Mouse (Mus musculus): ENCODE results near the gene Pgp. TPM values are rescaled to one million over a fixed set of nuclear protein-coding genes. Genes with fewer than 3 reads are reported as not detected.

Gene Pgp
- total RNA-seq, 2 experiments from 2014 or later, result 50.7 to 54.6 TPM

DNA sequence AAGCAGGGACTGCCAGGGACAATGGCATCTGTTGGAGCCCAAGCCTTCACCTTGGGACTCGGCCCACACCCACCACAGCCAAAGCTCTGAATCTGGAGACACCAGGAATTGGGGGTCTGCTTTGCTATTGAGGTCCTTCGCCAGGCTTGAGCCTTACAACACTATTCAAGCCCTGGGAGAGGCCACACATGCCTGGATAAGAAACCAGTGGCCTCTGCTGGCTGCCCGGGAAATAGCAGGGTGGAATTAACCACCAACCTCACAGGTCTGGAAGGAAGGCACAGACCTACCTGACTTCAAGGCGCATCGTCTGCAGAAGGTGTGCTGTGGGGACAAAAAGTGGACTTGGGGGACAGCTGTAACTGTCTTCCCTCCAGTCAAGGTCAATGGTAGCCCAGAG lies 43.4 kb downstream of the Pgp start:
- no peak for DNase-seq
- intact Hi-C loops (cut with DNase I), result no loop called here

DNA sequence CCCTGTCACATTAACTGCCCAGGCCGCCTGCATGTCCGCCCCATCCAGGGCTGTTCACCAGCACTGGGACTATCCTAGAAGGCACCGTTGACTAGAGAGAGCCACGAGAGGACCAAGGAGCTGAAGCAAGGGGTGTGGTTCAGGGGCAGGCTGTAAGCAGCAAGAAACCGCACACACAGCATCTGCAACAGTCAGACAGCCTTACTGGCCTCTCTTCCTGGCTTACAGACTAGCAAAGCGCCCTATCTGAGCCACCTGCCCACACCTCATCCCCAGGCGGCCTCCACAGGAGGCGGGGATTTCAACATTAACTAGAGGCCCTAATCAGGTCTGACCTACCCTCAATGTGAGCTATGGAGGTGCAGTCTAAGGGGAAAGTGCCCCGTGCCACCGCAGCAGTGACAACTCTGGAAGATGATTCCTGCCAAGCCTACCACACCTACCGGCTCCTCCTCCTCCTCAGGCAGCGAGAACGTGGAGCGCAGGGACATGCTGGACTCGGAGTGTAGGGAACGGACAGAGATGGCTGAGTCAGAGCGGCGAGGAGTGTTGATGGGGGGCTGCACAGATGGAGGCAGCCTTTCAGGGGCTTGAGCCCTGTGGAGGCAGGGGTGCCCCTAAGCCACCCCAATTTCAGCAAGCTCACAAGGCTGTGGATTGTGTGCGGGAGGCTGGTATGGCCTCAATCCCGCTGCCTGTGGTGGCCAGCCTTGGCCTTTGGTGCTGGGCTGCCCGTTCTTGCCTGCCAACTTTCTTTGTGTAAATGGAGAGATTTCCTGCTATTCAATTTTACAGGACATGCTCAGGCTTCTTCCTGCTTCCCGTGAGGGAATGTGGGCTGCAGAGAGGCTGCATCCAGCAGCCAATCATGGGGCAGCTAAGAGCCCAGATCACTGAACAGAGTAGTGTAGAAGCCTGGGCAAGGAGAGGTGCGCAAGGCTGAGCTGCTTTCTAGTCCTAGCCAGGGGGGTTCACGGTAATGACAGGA lies 44.4 kb downstream of the Pgp start:
- intact Hi-C loops (cut with DNase I), result no loop called here
- no peak for DNase-seq

DNA sequence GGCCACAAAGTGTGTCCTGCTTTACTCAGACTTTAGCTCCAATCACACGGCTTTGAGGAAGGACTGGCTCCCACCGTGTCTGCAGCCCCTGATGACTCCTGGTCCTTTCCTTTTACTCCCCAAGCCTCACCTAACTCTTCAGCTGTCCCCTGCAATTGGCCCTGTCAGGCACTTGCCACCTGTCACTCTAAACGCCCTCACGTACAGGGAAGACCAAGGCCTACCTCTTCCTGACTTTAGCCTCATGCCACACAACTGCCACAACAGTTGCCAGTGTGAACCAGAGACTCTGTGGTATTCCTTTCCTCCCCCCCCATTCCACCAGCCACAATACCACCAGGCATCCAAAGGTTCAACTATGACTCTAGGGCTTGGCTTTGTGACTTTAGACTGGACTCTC lies 50.3 kb downstream of the Pgp start:
- intact Hi-C loops (cut with DNase I), result no loop called here
- DNase-seq, result no peak

Other genes with a start within 250 kb of the Pgp start
- 1 to 10 TPM in 1 of 2 experiments, under 1 TPM in 1; 0.96 to 1.1 TPM for gene Tedc2, start 249.5 kb upstream of the Pgp start, total RNA-seq (2021)
- 1 to 10 TPM in 1 of 2 experiments, under 1 TPM in 1; 0.91 to 1.1 TPM for gene Ccnf, start 218.9 kb upstream of the Pgp start, total RNA-seq (2021)
- not detected for gene Abca17, start 119.3 kb upstream of the Pgp start, total RNA-seq (2021)
- 1 to 10 TPM; 6.5 to 7.4 TPM for gene Abca3, start 118.4 kb upstream of the Pgp start, total RNA-seq (2021)
- 10 to 100 TPM; 41.7 to 48.3 TPM for gene Rnps1, start 55.8 kb upstream of the Pgp start, total RNA-seq (2021)
- 100 to 1,000 TPM; 129 to 179 TPM for gene Eci1, start 43.8 kb upstream of the Pgp start, total RNA-seq (2021)
- gene Dnase1l2, start 27.3 kb upstream of the Pgp start, total RNA-seq (2021), result under 1 TPM; 0.49 to 0.99 TPM
- 10 to 100 TPM in 1 of 2 experiments, 1 to 10 TPM in 1; 9.5 to 11.7 TPM for gene E4f1, start 79 bp upstream of the Pgp start, total RNA-seq (2021)
- gene Bricd5, start 3.5 kb downstream of the Pgp start, total RNA-seq (2021), result under 1 TPM in 1 of 2 experiments, not detected in 1; 0.26 TPM
- gene Mlst8, start 8.7 kb downstream of the Pgp start, total RNA-seq (2021), result 10 to 100 TPM; 11.9 to 12.1 TPM
- gene Caskin1, start 18.2 kb downstream of the Pgp start, total RNA-seq (2021), result under 1 TPM; 0.05 TPM
- gene Traf7, start 57.5 kb downstream of the Pgp start, total RNA-seq (2021), result 10 to 100 TPM; 23.7 to 30.2 TPM
- under 1 TPM in 1 of 2 experiments, not detected in 1; 0.20 TPM for gene Rab26, start 63.8 kb downstream of the Pgp start, total RNA-seq (2021)
- gene Pkd1, start 79.4 kb downstream of the Pgp start, total RNA-seq (2021), result 10 to 100 TPM; 19.8 to 20.3 TPM
- gene Tsc2, start 162.2 kb downstream of the Pgp start, total RNA-seq (2021), result 10 to 100 TPM; 74.9 to 76.8 TPM
- gene Nthl1, start 162.3 kb downstream of the Pgp start, total RNA-seq (2021), result 1 to 10 TPM; 2.3 TPM
- 10 to 100 TPM; 27.1 to 36.9 TPM for gene Slc9a3r2, start 179.9 kb downstream of the Pgp start, total RNA-seq (2021)
- not detected for gene Npw, start 188.1 kb downstream of the Pgp start, total RNA-seq (2021)
- gene Zfp598, start 199.3 kb downstream of the Pgp start, total RNA-seq (2021), result 10 to 100 TPM; 18.0 to 18.5 TPM
- gene Syngr3, start 219.6 kb downstream of the Pgp start, total RNA-seq (2021), result not detected
- gene Gfer, start 225.8 kb downstream of the Pgp start, total RNA-seq (2021), result 10 to 100 TPM; 30.3 to 33.3 TPM
- 1 to 10 TPM in 1 of 2 experiments, under 1 TPM in 1; 0.47 to 1.4 TPM for gene Noxo1, start 225.8 kb downstream of the Pgp start, total RNA-seq (2021)
- gene Tbl3, start 237.3 kb downstream of the Pgp start, total RNA-seq (2021), result 10 to 100 TPM; 15.1 to 16.1 TPM
- not detected for gene Rnf151, start 247.7 kb downstream of the Pgp start, total RNA-seq (2021)
- 100 to 1,000 TPM; 500 to 582 TPM for gene Rps2, start 247.7 kb downstream of the Pgp start, total RNA-seq (2021)